Mouse (Mus musculus): ENCODE measurements around the gene Igfbp1.
"Not testable (repeated sequence)": the region's sequence is repeated elsewhere in the genome, so short reads cannot be mapped to it uniquely, and the experiment has no call there.

Igfbp1 gene

DNA sequence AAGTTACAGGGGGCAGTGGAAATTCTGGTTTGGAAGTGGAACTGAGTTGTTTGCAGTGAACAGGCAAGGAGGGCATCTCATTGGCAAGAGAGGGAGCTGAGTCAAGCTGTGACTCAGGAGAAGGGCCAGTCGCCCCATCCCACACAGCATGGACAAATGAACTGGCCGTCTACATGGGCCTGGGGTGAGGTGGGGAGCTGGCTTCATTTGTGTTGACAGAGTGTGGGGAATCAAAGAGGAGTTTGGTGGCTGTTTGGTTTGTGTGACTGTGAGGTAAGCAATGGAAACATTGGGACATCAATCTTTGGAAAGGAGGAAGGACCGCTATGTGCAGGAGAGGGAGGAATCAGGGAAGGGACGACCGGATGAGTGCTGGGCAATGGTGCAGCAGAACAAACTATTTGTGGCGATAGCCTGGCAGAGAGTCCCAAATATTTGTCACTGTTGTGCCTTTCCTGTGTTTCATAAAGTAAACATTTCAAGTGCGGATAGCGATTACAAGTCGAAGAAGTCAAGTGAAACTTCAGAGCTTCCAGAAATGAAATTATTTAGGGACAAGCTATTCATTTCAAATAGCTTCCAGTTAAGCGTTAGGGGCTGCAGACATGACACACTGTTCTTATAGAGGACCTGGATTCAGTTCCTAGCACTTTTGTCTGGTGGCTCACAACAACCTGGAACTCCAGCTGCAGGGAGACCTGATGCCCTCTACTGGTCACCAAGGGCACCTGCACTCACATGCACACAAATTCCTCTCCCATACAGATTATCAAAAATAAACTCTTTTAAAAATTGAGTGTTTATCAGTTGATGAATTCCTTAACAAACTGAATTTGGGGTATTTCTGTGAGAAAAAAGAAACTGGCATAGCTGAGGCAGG lies 2.9 kb upstream of the Igfbp1 start:
- DNase-seq (ENCODE audit: low spot score) = no peak

DNA sequence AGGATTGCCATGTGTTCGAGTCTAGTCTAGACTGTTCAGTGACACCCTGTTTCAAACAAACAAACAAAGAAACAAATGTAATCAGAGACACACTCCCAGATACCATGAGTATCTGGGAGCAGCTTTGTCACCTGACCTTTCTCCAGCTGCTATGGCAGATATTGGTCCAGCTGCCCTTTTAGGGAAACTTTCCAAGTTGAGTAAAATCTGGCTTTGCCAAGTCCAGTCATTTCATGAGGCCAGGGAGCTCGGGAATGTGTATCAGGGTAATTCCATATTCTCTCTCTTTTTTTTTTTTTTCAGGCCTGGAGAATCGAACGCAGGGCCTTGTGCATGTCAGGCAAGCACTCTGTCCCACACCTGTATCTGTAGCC lies 2.3 kb upstream of the Igfbp1 start:
- DNase-seq (ENCODE audit: low spot score) = no peak

DNA sequence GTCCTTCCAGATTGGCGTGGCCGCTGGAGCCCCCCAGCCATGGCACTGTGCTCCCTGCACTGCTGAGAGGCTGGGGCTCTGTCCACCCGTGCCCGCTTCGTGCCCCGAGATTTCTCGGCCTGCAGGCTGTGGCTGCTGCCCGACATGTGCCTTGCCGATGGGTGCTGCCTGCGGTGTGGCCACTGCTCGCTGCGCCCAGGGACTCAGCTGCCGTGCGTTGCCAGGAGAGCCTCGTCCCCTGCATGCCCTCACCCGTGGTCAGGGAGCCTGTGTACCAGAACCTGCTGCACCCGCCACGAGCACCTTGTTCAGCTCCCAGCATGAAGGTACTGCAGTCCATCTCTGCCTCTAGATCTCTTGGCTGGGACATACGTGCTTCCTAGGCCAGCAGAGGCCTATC lies 424 bp downstream of the Igfbp1 start:
- DNase-seq (ENCODE audit: low spot score) = no peak

DNA sequence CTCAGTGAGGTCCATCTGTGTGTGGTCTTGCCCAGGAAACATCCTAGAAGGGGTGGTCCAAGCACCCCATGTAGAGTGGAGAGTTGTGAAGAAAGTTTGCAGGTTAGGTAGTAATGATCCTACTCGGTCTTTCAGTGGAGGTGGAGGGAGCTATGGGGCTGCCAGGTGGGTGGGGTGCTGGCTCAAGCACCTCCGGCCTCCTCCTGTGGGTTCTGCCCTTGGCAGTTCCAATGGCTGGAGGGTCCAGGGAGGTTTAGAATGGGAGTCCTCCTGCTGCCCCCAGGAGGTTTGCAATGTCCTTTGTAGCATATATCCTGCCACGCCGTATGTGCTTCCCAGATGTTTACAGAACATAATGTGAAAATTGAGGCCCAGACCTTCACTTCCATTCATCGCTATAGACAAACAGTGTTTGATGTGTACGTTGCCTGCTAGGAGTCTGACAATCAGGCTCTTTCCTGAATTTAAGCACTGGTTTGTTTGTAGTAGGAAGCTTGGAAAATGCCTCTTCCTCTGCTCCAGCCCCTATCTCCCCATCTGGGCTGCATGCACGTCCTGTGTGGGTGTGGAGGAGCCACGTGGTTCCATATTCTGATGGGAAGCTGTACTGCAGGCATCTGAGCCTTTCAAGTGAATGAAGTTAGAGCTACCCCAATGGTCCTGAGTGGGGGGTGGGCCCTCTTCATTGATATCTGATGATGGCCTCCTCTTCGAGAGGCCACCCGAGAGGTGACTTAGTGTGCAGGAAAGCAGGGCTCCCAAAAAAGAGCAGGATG lies 1.1 kb downstream of the Igfbp1 start:
- DNase-seq (ENCODE audit: low spot score) = no peak

DNA sequence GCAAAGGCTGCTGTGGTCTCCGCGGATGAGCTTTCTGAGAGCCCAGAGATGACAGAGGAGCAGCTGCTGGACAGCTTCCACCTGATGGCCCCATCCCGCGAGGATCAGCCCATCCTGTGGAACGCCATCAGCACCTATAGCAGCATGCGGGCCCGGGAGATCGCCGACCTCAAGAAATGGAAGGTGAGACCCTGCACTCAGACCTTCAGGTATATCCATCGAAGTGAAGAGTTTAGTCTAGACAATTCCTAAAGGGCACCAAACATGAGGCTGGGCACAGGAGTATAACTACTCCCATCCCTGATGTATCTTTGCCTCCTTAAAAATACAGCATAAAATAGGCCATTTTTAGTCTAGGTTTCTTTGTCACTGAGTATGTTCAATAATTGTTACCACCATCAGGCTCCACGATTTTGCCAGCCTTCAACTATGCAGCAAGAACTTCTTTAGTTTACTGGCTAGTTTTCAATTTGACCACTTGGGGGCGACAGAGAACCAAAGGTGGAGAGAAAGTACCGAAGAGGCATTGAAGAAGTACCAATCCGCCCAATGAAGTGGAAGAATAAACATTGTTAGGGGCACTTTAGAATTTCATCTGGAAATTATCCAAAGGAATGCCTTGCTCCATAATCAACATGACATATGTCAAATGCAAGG lies 2.3 kb downstream of the Igfbp1 start:
- DNase-seq (ENCODE audit: low spot score) = no peak

DNA sequence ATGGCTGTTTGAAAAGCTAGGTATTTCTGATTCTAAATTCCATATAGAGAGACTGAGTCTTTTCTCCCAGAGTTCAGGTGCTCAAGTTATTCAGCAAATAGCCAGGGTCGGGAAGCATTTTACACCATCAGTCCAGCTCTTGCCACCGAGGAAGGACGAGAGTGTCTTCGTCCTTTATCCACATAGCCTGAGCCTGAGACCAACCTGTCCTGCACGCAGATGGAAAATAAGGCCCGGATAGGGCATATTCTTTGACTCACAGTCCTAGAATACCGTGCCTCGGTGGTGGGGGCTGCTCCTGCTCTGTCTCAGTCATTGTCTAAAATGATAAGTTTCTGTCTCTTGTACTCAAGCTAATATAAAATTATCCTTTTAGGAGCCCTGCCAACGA lies 2.8 kb downstream of the Igfbp1 start:
- no peak for DNase-seq (ENCODE audit: low spot score)

DNA sequence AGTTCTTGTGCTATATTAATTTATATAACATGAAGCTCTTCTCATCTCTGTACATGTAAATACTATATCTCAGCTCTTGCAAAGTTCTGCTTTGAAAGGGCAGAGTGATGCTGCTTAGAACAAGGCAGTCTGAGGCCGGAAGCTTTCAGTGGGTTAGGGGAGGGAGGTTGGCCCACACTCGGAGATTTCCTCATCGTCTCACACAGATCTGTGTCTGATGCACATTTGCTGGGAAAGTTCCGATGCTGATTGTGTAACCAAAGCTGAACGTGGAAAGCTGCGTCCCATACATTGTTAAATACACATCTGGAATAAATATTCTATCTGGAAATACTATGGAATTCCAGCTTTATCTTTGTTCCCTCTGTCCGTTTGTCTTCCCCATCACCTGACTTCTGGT lies 4.6 kb downstream of the Igfbp1 start:
- DNase-seq (ENCODE audit: low spot score) = no peak

DNA sequence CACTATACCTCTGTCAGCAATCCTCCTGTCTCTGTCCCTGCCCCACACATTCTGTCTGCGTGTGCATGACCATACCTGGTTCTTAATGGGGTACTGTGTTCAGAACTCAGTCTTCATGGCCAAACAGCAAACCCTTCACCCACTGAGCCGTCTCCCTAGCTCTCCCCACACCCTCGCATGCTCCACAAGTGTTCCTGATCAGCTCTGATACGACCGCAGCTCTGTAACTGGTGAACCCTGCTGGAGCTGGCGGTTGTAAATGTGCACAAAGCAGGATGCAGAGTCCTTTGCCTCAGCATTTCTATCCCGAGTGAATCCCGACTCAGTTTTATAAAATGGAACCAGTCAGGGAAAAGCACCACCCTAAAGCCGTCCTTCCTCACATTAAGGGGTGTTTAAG lies 6.3 kb downstream of the Igfbp1 start:
- DNase-seq (ENCODE audit: low spot score) = no peak

DNA sequence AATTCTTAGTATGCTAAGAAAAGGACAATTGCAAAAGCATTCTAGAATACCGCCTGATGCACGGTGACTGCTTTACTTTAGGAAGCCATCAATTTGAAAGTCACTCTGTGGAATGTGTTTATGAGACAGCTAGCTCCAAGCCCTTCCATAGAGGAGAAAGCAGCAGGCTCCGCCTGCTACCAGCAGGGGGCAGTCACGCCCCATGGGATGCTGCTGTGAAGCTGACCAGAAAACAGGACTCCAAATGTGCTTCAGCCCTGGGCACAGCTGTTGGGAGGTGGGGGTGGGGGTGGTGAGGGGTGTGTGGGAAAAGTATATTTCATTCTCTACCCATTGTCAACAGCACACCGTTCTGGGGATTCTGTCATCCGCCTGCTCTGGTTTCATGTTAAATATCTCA lies 12.8 kb downstream of the Igfbp1 start:
- no peak for DNase-seq (ENCODE audit: low spot score)

DNA sequence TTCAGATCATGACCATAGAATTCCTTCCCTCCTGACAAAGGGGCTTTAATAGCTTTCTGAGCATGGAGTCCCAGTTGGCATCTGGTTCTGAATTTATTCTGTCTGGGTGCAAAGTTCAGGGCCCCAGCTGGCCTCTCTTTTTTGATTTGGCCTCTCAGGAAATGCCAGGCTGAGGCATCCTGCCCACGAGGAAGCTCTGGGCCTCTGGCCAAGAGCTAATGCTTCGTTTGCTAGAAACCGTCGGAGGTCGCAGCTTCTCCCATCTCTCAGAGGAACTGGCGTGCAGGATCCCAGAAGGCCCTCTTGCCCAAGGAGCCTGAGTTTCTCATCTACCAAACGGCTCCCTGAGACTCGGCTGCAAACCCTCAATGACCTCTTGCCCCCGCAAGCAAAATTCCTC lies 13.6 kb downstream of the Igfbp1 start:
- no peak for DNase-seq (ENCODE audit: low spot score)

DNA sequence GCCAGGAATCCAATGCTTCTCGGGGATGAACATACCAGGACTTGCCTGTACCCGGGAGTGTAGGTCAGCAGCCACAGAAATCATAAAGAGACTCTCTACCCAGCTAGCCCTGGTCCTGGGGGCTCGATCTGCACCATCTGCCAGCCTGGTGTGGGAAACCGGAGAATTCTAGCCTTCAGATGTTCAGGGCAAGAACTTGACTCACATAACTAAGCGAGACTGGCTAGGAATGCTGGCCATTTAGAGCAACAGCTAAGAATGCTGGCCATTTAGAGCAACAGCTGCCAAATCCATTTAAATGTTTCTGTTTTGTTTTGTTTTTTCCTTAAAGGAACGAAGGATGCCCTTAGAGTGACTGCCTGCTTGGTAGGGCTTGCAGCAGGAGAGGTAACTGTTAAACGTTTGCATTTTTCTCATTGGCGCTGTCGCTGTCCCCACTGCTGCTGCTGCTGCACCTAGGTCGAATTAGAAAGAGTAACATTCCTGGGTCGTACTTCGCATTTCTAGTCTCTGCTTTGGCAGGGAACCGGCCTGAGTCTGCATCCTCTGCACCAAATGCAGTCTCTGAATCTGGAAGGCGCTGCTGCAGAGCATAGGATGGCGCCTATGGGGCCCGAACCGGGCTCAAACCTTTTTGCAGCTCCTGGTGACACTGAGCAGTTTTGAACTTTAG lies 14.7 kb downstream of the Igfbp1 start:
- no peak for DNase-seq (ENCODE audit: low spot score)

DNA sequence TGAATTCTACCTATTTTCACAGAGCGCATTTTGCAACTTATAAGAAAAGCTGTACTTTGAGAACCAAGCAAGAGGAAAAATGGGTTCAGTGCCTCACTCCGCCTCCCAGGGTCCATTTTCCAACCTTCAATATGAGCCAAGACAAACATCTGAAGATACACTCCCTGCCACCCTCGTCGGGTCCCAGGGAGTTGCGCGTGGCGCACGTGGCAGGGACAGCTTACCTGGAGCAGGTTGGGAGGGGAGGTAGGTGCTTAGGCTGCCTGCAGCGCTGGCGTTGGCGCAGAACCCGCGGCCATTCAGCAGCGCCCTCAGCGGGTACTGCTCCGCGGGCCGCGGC lies 15.5 kb downstream of the Igfbp1 start:
- DNase-seq (ENCODE audit: low spot score) = no peak

DNA sequence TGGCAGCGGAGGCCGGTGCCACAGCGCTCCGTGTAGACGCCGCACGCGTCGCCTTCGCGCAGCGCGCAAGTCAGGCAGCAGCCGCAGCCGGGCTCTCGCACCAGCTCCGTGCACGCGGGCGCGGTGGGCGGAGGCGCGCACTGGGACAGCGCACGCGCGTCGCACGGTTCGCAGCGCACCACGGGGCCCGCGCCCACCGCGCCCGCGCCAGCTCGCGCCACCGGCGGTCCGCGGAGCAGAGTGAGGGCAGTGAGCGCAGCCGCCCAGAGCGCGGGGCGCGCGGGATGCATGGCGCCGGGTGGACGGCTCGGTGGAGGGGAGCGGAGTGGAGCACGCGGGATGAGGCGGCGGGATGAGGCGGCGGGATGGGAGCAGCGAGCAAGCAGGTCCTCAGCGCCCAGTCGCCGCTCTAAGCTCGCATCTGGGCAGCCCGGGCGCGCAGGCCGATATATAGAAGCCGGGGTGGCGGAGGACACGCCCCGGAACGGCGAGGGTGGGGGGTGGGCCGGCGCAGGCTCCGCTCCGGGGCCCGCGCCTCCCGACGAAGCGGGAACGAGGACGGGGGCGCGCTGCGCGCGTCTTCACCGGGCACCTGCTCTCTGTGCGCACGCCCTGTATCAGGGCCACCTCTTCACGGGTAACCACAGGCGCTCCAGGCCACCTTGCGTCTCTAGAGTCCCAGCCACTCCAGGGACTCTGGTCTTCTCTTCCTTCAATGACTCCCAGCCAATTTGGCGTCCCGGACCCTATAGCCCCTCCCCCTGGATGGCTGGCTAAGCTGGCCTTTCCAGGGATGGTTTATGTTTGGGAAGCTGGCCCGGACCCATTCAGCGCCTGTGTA lies 16.1 kb downstream of the Igfbp1 start, which contains the start of gene Igfbp3:
Igfbp3 (minus strand) TSS at position 423 of the 841 bp plus-strand sequence.
- DNase-seq (ENCODE audit: low spot score) = no peak

DNA sequence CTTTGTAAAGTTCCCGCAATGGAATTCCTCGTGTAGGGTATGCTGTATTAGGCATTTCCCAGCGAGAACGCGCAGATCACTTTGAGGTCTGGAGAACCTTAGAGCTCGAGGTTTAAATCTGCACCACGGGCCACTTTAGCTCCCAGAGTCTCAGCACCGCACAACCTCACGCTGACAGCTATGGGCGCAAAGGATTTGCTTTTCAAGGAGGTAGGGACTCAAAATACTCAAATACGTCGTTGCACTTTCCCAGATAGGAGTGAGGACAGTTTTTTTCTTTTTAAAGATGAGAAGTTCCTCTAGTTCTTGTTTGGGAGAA lies 16.7 kb downstream of the Igfbp1 start:
- no peak for DNase-seq (ENCODE audit: low spot score)

DNA sequence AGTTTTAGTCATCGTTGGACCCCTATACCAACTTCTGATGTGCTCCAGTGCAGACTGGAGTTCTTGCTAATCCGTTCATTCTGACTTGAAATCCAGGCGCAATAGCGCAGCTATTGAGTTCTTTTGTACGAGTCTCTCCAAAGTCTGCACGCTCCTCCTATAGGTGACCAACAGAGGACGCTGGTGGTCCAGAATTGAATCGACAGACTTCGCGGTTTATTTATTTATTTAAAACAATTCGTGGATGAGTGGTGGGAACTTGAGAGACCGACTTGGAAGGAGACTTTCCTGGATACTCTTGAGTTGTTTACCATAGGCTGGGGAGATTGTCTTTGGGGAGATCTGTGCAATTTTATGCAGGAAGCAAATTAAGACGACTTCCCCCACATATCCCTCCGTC lies 17.2 kb downstream of the Igfbp1 start:
- no peak for DNase-seq (ENCODE audit: low spot score)

DNA sequence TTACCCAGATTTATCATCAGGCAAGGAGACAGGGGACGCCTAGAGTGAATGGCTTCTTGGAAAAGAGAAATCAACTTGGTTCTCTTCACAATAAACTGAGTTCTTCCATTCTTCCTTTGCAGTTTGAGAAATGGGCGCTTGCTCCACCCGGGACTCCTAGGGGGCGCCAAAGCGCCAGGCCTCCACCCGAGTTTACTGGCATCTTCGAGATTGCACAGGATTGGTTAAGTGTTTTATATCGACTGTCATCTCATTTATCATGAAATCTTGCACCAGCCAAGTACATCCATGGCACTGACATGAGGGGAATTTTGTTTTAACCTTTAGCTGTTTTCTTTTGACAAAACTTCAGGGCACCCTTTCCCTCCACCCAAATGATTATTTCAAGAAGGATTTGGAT lies 18.1 kb downstream of the Igfbp1 start:
- DNase-seq (ENCODE audit: low spot score) = no peak

DNA sequence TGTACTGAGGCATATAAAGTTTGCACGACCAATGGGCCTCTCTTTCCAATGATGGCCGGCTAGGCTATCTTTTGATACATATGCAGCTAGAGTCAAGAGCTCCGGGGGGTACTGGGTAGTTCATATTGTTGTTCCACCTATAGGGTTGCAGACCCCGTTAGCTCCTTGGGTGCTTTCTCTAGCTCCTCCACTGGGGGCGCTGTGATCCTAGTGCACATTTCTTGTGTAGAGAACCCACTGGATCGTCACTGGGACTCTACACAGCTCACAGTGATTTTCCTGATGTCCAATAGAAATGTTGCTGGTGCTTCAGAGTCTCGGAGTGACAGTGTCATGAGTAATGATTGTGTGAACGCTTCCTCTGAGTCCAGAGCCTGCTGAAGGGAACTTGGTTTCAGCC lies 24.2 kb downstream of the Igfbp1 start:
- not testable (repeated sequence) for DNase-seq (ENCODE audit: low spot score)

DNA sequence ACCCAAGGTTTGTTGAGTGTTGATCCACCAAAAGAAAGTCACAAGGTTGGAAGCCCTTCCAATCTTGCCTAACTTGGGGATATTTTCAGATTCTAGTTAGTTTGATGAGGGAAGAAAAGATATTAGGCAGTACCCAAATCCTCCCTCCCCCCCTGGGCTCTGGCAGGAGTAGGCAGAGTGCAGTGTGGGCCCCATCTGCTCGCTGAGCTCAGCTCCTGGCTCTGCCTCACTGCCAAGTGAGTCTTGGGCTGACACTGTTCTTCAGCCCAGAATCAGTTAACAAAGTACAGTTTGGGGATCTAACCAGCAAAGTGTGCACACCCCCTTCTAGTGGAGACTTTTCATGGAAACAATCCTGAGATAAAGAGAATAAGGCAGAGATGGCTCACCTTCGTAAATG lies 28.6 kb downstream of the Igfbp1 start:
- DNase-seq (ENCODE audit: low spot score) = no peak

DNA sequence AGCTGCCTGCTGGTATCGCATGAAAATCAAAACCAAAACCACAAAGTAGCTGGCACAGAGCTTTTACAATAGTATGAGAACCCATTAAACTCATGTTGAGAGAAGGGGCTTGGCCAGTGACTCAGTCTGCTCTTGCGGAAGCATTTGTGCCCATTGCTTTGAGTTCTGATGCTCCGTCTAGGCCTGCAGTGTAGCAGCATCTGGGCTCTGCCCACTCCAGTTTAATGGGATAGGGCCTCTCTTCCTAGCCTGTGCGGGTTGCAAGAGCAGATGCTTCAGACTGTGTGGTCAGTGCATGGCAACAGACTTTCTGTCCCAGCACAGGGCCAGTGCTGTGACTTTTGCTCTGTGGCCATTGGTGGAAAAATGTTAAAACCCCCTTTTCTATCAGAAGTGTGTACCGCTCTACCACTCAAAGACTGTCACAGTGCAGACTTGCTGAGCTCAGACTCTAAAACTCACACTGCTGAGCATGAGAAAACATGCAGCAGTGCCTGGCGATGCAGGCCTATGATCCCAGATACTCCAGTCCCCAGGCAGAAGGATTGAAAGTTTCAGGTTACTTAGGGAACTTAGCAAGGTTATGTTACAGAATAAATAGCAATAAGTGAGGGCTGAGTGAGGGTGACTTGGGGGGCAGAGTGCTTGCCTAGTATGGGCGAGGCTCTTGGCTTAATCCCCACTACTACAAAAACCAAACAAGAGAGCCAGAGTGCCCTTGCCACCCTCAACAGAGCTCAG lies 29.4 kb downstream of the Igfbp1 start:
- DNase-seq (ENCODE audit: low spot score) = no peak

DNA sequence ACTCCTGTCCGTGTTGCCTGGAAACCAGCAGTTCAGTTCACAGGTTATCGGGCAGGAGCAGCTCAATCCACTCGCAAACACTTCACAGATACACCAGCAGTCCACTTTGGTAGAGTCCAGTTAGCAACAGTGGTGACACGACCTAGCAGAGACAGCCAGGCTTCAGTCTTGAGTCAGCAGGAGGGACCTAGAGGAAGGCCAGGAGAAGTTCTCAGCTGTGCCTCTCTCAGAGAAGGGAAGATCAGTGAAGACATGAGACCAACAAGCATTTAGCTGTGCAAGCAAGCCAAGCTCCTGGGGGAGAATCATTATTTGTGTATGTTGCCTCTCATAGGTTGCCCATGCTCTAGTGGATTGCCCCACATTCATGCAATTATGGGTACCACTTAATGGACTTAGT lies 30.5 kb downstream of the Igfbp1 start:
- DNase-seq (ENCODE audit: low spot score) = no peak

DNA sequence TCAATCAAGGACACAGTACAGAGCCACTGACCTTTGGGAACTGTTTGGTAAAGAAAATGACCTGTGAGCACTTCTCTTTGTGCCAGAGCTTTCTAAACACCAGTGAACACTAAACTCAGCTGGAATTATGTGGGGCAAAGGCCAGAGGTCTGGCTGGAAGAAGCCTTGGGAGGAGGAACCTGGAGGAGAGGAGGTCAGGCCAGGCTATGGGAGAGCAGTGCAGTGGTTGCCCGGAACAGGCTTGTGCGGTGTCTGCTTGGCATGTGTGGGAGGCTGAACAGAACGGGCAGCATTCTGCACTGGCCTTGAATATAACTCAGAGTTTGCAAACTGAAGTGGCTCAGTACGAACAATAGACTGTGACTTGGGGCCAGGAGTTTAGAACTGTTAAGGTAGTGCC lies 32.4 kb downstream of the Igfbp1 start:
- DNase-seq (ENCODE audit: low spot score) = no peak

All from urinary bladder, postnatal 10 days (tissue).